In genomic region chr11:62018315-62019205, GRCm38 (mm10) we compare ENCODE assay signal across 28 mouse cellular contexts.
DNase-seq lines count a peak whose midpoint lies in the region; ATAC-seq and TF ChIP-seq lines count a peak whose summit lies in the region.
"Had no signal": no experiment of that assay in that cellular context is flagged by ENCODE, and none has a peak within 500 bp of the region (broad histone marks: within the 10 kb centered on the region; RNA-seq: fewer than 3 reads in every experiment).

No protein-coding gene starts in this region.

- H3K9me3 ChIP-seq in stomach, postnatal 0 days (ENCODE audit: control insufficient read depth, low read length) = no peaks in the 10 kb centered on the region
- H3K9me3 ChIP-seq: heart, embryonic 13.5 days; hindbrain, embryonic 10.5 days; hindbrain, embryonic 15.5 days; liver, embryonic 12.5 days had no signal

- peak; percentile 41; the same call in 1 of the 2 replicates for ATAC-seq in cerebellum, adult (ENCODE audit: insufficient number of reproducible peaks, low FRiP score, low TSS enrichment)
- ATAC-seq in stomach, postnatal 0 days (ENCODE audit: low FRiP score, low TSS enrichment) = no peak
- ATAC-seq: forebrain, embryonic 16.5 days; inflammation-experienced regulatory T-cells, adult 6 months; liver, embryonic 12.5 days; liver, postnatal 0 days; midbrain, embryonic 16.5 days had no signal

- no peak overlapping the region for H3K4me3 ChIP-seq in lung, adult 2 months (replicated peaks; ENCODE audit: extremely low read depth, low read depth, low read length)
- H3K4me3 ChIP-seq in stomach, postnatal 0 days (ENCODE audit: low read depth, low read length) = no peak overlapping the region
- H3K4me3 ChIP-seq: erythroblast, embryonic 14.5 days; gastrocnemius, adult 2 months; heart, embryonic 13.5 days; hindbrain, embryonic 10.5 days; hindbrain, embryonic 15.5 days; liver, embryonic 12.5 days had no signal

- no peak for TF ChIP-seq POLR2A in lung, adult 2 months (IDR thresholded peaks at IDR 0.05; ENCODE audit: borderline replicate concordance, extremely low read depth, low read depth, low read length)

- TF ChIP-seq CTCF in lung, adult 2 months (IDR thresholded peaks at IDR 0.05; ENCODE audit: insufficient read depth, low read length) = no peak
- no peak for TF ChIP-seq CTCF in stomach, postnatal 0 days (IDR thresholded peaks at IDR 0.05; ENCODE audit: low read depth)

- H3K27me3 ChIP-seq in stomach, postnatal 0 days (ENCODE audit: control insufficient read depth, insufficient read depth, low read length) = no peaks in the 10 kb centered on the region
- H3K27me3 ChIP-seq: CH12.LX; hindbrain, embryonic 15.5 days; liver, embryonic 12.5 days had no signal

- WGBS in lung, adult 2 months = 44% methylated on average over 10 of the region's 10 CpGs
- 59% methylated on average over 10 of the region's 10 CpGs for WGBS in stomach, postnatal 0 days

- no peak for TF ChIP-seq EP300 in stomach, postnatal 0 days (optimal IDR thresholded peaks at IDR 0.05)

- no peaks in the 10 kb centered on the region for H3K36me3 ChIP-seq in stomach, postnatal 0 days (ENCODE audit: control insufficient read depth, insufficient read depth, low read length)
- H3K36me3 ChIP-seq: heart, embryonic 13.5 days; hindbrain, embryonic 10.5 days; hindbrain, embryonic 15.5 days had no signal

- peaks cover 6% of the 10 kb centered on the region; the same call in 1 of the 2 replicates for H3K4me1 ChIP-seq in lung, adult 2 months (ENCODE audit: control insufficient read depth, insufficient read depth, low read length)
- no peaks in the 10 kb centered on the region for H3K4me1 ChIP-seq in stomach, postnatal 0 days (replicated peaks; ENCODE audit: control insufficient read depth, insufficient read depth)

- no peak for DNase-seq in cerebellum, postnatal 10 days
- DNase-seq in lung, postnatal 14 days = peak; percentile 11
- no peak for DNase-seq in lung, adult 2 months
- peak; percentile 78 for DNase-seq in cerebellum, adult 9-11 months
- DNase-seq in layer of hippocampus, postnatal 14 days (ENCODE audit: low spot score in 2 of 2) = no peak
- DNase-seq in stomach, postnatal 0 days (ENCODE audit: low spot score) = no peak
- no peak for DNase-seq in embryo, embryonic 11 days
- DNase-seq: adrenal gland, postnatal 10 days; gastrocnemius, adult 2 months; heart, postnatal 10 days; kidney, adult 11 months; kidney, postnatal 14 days; left cerebral cortex, postnatal 4 days; liver, postnatal 0 days; spleen, adult 18-20 months; thymus, adult 18-20 months; thymus, postnatal 36 days had no signal

- H3K27ac ChIP-seq in stomach, postnatal 0 days (replicated peaks) = no peak overlapping the region
- H3K27ac ChIP-seq: gastrocnemius, adult 2 months; heart, embryonic 13.5 days; hindbrain, embryonic 10.5 days; hindbrain, embryonic 15.5 days; liver, embryonic 12.5 days; macrophage had no signal

- no peak overlapping the region for H3K4me2 ChIP-seq in stomach, postnatal 0 days (replicated peaks; ENCODE audit: low read depth)
- H3K4me2 ChIP-seq: heart, embryonic 13.5 days; hindbrain, embryonic 15.5 days; liver, embryonic 12.5 days had no signal

- no peak overlapping the region for H3K9ac ChIP-seq in stomach, postnatal 0 days (ENCODE audit: low read length)
- H3K9ac ChIP-seq: heart, embryonic 13.5 days; hindbrain, embryonic 15.5 days; liver, embryonic 12.5 days; liver, postnatal 0 days had no signal

Comparison
In these comparisons a context has a peak if more than half of its experiments do, and no peak if none do; other contexts are left out.
1. DNase-seq: peak in lung, postnatal 14 days (single experiment) and cerebellum, adult 9-11 months (single experiment); none in cerebellum, postnatal 10 days (0 of 2), lung, adult 2 months (single experiment), layer of hippocampus, postnatal 14 days (0 of 2), stomach, postnatal 0 days (single experiment) and embryo, embryonic 11 days (single experiment).